Mouse (Mus musculus) central nervous system, embryonic 18 days (tissue): ENCODE results near the gene Rpl35. TPM values are rescaled to one million over a fixed set of nuclear protein-coding genes. Genes with fewer than 3 reads are reported as not detected.

ENCODE experiments used
- polyA plus RNA-seq: library from polyadenylated mRNA; depleted of rRNA; stranded (reverse); fragments of >200 nt; gene quantifications from 2 replicates; pipeline ENCODE4 v1.2.3, GENCODE M21; 2012; rRNA removed

Gene Rpl35
- 500 and 524 TPM in 2 replicates for polyA plus RNA-seq

DNA sequence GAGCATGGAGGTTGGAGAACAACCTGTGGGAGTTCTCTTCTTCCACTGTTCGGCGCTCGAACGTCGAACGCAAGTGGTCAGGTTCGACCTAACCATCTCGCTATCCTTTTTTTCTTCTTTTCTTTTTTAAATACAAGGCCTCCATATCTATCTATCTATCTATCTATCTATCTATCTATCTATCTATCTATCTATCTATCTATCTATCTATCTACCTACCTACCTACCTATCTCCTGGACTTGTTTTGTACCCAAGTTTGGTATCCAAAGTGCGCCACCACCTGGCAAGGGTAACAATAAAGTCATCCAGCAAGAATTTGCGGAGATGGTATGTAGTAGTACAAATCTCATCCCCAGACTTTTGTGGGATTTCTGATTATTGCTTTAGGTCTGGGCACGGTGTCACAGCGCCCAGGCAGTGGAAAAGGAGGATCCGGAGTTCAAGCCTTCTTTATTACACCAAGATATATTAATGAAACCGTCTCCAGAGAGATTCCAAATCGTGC lies at the start of gene Rpl35:
Gene Rpl35 (minus strand): TSS at position 51 of the 506 bp plus-strand sequence.

GRCm38 (mm10) chr2:39004880-39005435 lies 466 bp downstream of the Rpl35 start, which contains the start of gene Arpc5l:
TSS of gene Arpc5l (plus strand) at chr2:39005348.

DNA sequence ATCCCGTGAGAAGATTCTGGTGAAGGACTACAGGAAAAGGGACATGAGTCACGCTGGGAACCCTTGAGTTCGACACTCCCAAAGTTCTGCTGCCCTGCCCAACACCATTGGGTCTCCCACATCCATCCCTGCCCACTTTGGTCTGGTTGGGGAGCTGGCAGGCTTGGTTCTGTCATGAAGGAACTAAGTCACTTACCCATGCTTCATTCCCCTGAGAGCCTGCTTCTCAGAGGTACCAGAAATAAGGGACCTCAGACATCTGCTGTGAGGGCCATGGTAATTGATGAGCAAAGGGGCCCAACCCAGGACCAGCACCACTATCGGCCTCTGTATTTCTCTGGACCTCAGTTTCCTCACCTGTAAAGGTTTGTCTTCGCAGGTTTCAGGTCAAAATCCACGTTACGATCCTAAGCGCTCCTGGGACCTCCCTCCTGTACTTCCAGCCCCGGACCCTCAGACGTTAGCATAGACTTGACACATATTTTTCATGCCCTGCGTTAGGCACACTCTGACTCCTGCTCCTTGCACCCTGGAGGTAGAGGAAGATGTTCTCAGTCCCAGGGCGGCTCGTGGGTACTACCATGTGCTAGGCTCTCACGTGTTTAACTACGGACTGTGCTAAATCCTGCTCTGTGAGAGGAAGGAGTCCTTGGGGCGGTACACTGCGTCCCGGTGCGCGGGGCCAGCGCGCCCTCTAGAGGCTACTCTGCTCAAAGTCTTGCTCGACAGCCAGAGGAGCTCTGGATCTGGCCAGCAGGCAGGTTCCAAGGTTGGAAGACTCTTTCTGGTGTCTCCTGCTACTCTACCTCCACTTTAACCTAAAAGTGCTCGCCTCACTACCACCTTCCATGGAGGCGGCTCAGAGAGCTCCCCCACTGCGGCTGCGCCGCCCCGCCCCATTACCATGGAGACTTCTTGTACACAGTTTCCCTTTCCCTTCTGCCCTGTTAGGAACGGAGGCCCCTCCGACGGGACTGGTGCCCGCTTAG lies 7.7 kb downstream of the Rpl35 start, which contains the start of gene Wdr38:
Gene Wdr38 (plus strand): TSS at position 91 of the 989 bp plus-strand sequence.

Other genes with a start within 250 kb of the Rpl35 start
- gene Nr6a1, start 77.9 kb downstream of the Rpl35 start, polyA plus RNA-seq: 3.2 and 3.9 TPM in 2 replicates
- 2.4 and 3.5 TPM in 2 replicates for gene Olfml2a, start 73.6 kb downstream of the Rpl35 start, polyA plus RNA-seq
- gene Wdr38, start 8.1 kb downstream of the Rpl35 start, polyA plus RNA-seq: 1.2 and 1.3 TPM in 2 replicates
- gene Arpc5l, start 276 bp downstream of the Rpl35 start, polyA plus RNA-seq: 84.9 and 90.6 TPM in 2 replicates
- gene Golga1, start 59.9 kb upstream of the Rpl35 start, polyA plus RNA-seq: 44.3 and 45.6 TPM in 2 replicates
- 15.3 and 15.9 TPM in 2 replicates for gene Scai, start 185.1 kb upstream of the Rpl35 start, polyA plus RNA-seq
- 48.2 and 53.1 TPM in 2 replicates for gene Ppp6c, start 220.8 kb upstream of the Rpl35 start, polyA plus RNA-seq